Mouse (Mus musculus) lung, postnatal 0 days (tissue): Measurements from ENCODE around the gene Cmtr1. TPM values are rescaled to one million over a fixed set of nuclear protein-coding genes. Genes with fewer than 3 reads are reported as not detected.
A peak's percentile ranks its signal among the peaks of the same experiment; 100 is the strongest.

Experiments used
- ATAC-seq: fragments of 200-750 bp; cut with Nextera tagmentation; 2 replicates; pipeline ENCODE4 v1.8.0; 2017; ENCODE audit warnings: moderate library complexity
- DNase-seq: peaks from one replicate; pipeline ENCODE4 v3.0.0-alpha.2; 2016; ENCODE audit warnings: low spot score
- H3K27ac ChIP-seq: fragments of 300-500 bp; sonication (generic); 2 replicates; pipeline ENCODE4 v1.5.1; 2014; ENCODE audit warnings: antibody characterized with exemption, mild to moderate bottlenecking, low read length, mixed read lengths
- H3K27me3 ChIP-seq: fragments of 300-500 bp; sonication (generic); replicated peaks from 2 replicates; pipeline ENCODE4 v1.6.1; 2014; ENCODE audit warnings: low read length, mixed read lengths; ENCODE audit not compliant: insufficient read depth
- H3K36me3 ChIP-seq: fragments of 300-500 bp; sonication (generic); 2 replicates; pipeline ENCODE4 v1.6.1; 2014; ENCODE audit warnings: low read length, mixed read lengths; ENCODE audit not compliant: insufficient read depth
- H3K4me1 ChIP-seq: fragments of 300-500 bp; sonication (generic); 2 replicates; pipeline ENCODE4 v1.6.1; 2014; ENCODE audit warnings: antibody characterized with exemption, low read depth, low read length, mixed read lengths; ENCODE audit not compliant: insufficient read depth
- H3K4me2 ChIP-seq: fragments of 300-500 bp; sonication (generic); replicated peaks from 2 replicates; pipeline ENCODE4 v1.6.1; 2014; ENCODE audit warnings: low read depth, mild to moderate bottlenecking, low read length, moderate library complexity, mixed read lengths
- H3K4me3 ChIP-seq: fragments of 300-500 bp; sonication (generic); 2 replicates; pipeline ENCODE4 v1.5.1; 2014; ENCODE audit warnings: low read depth, low read length
- H3K9ac ChIP-seq: fragments of 300-500 bp; sonication (generic); replicated peaks from 2 replicates; pipeline ENCODE4 v1.6.1; 2014; ENCODE audit warnings: low read depth, mild to moderate bottlenecking
- H3K9me3 ChIP-seq: fragments of 300-500 bp; sonication (generic); 2 replicates; pipeline ENCODE4 v1.6.1; 2016; ENCODE audit warnings: low read length, mixed read lengths
- CTCF ChIP-seq: IDR thresholded peaks from 2 replicates; pipeline ENCODE4 v1.5.1; 2016; ENCODE audit warnings: antibody characterized with exemption, mild to moderate bottlenecking
- EP300 ChIP-seq: IDR thresholded peaks from 2 replicates; pipeline ENCODE4 v1.6.1; 2016; ENCODE audit warnings: antibody characterized with exemption, mild to moderate bottlenecking, control low read depth
- WGBS: fragments of 180-500 bp; shearing (Covaris S2); extraction: QIAGEN DNeasy Blood & Tissue Kit; methylation state at CpG from one replicate; pipeline ENCODE4 v1.1.7; 2014; 5-methylcytosine and 5-hydroxymethylcytosine counted together
- polyA plus RNA-seq: library from polyadenylated mRNA; unstranded; fragments of >200 nt; fragmentation: Nextera tagmentation; extraction: Ambion mirVana; gene quantifications from 2 replicates; pipeline ENCODE4 v1.2.1, GENCODE M21; 2015

Cmtr1 gene
- polyA plus RNA-seq, 1 experiment from 2014 or later = 79.6 TPM

- Histone ChIP-seq H3K36me3 (peaks cover 5% of the 10 kb centered on the region; the same call in 1 of the 2 replicates), H3K4me2 (no peak overlapping the region), H3K27ac (no peak overlapping the region), H3K9ac (no peak overlapping the region), H3K27me3 (no peaks in the 10 kb centered on the region), H3K9me3 (no peaks in the 10 kb centered on the region), H3K4me3 (no peak overlapping the region), H3K4me1 (no peaks in the 10 kb centered on the region; the same call in 1 of the 2 replicates)
- no peak for ATAC-seq
- no peak for DNase-seq
- no peak for TF ChIP-seq CTCF
- no peak for TF ChIP-seq EP300
- 87% methylated on average over 6 of the region's 6 CpGs for WGBS
Measured at GRCm38 (mm10) chr17:29662145-29662544, 1.8 kb downstream of the Cmtr1 start.

DNA sequence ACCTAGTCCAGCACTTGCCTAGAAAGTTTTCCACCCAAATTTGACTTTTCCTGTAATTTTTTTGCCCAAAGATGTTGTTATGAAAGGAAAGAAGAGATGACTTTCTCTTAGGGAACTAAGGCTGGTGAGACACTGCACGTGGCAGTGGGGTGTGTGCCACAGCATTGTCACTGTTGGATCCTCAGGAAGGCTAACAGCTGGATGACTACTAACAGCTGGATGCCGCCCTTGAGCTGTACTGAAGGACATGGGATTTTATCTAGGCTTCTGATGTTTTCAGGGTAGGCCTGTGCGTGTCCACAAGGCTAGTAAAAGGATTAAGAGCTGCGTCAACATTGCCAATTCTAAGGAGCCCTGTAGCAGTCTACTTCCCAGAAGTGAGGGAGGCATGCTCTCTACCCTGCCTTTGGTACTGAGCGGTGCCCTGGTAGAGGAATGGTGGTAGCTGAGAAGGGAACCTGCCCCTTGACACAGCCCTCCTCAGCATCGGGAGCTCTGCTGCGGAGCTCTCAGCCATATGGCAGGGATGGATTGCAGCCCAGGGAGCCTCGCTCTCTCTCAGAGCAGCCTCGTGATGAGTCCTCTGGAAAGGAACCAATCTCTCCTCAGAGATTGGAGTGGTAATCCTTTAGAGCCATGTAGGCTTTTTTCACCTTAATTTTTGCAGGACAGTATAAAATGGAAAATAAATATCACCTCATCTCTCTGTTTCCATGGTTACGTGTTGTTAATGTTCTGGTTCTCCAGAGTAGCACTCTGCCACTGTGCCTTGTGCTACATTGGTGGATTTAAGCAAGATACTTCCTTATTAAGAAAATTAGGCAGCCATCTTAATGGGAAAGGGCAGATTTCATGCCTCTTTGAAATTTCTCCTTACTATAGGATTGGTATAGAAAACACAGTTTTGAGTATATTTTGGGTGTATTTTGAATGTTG, 7.9 kb downstream of the Cmtr1 start:
- Histone ChIP-seq H3K9ac (no peak overlapping the region), H3K9me3 (no peaks in the 10 kb centered on the region), H3K27ac (no peak overlapping the region), H3K4me1 (no peaks in the 10 kb centered on the region), H3K4me2 (no peak overlapping the region), H3K36me3 (peaks cover 11% of the 10 kb centered on the region; the same call in 1 of the 2 replicates), H3K4me3 (no peak overlapping the region), H3K27me3 (no peaks in the 10 kb centered on the region)
- WGBS = 77% methylated on average over 10 of the region's 10 CpGs
- no peak for TF ChIP-seq EP300
- no peak for TF ChIP-seq CTCF
- DNase-seq (no peak), ATAC-seq (no peak)

DNA sequence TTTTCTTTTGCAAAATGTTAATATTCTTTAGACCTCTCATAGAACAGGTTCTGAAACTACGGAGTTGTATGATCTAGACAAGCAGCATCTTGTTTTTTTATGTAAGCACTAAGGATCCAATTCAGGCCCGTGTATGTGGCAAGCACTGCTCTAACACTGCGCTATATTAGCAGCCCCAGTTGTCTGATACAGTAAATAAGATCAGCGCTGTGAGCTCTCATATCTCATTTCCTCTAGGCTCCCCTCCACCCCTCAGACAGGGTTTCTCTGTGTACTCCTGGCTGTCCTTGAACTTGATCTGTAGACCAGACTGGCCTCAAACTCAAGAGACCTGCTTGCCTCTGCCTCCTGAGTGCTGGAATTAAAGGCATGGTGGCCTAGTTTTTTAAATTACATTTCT, 8.6 kb downstream of the Cmtr1 start:
- H3K4me2 ChIP-seq = no peak overlapping the region
- H3K9ac ChIP-seq = no peak overlapping the region
- H3K27ac ChIP-seq = no peak overlapping the region
- no peaks in the 10 kb centered on the region for H3K4me1 ChIP-seq
- WGBS = 92% methylated on average over 4 of the region's 4 CpGs
- ATAC-seq = no peak
- H3K27me3 ChIP-seq = no peaks in the 10 kb centered on the region
- H3K9me3 ChIP-seq = no peaks in the 10 kb centered on the region
- H3K36me3 ChIP-seq = peaks cover 19% of the 10 kb centered on the region; the same call in 1 of the 2 replicates
- H3K4me3 ChIP-seq = no peak overlapping the region
- DNase-seq = no peak
- TF ChIP-seq EP300 = no peak

GRCm38 (mm10) chr17:29669936-29670335, 9.5 kb downstream of the Cmtr1 start:
- Histone ChIP-seq H3K9ac (no peak overlapping the region), H3K27ac (no peak overlapping the region), H3K4me3 (no peak overlapping the region), H3K36me3 (peaks cover 25% of the 10 kb centered on the region; the same call in 1 of the 2 replicates), H3K27me3 (no peaks in the 10 kb centered on the region), H3K4me2 (no peak overlapping the region), H3K9me3 (no peaks in the 10 kb centered on the region), H3K4me1 (no peaks in the 10 kb centered on the region)
- DNase-seq (no peak), ATAC-seq (no peak; the same call in 1 of the 2 replicates)
- TF ChIP-seq CTCF (no peak), EP300 (no peak)

DNA sequence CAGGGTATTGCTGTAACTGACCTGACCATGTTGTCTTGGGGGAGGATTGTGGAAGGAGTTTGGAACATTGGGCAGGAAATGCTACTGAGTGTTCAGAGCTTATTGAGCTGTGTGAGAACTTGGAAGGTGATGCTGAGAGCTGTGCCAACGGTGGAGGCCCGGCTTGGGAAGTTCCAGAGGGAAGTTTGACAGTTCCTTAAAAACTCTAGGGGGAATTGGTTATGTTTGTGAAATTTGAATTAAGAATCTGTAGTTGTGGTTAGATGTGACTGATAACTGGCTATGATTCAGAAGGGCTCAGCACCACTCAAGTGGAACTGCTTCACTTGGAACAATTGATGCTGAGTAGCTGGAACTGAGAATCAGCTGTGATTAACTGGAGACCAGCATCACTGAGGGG, 10.6 kb downstream of the Cmtr1 start:
- DNase-seq (peak; percentile 40), ATAC-seq (no peak)
- peaks cover 28% of the 10 kb centered on the region; the same call in 1 of the 2 replicates for H3K36me3 ChIP-seq
- no peaks in the 10 kb centered on the region for H3K27me3 ChIP-seq
- TF ChIP-seq CTCF = no peak
- no peak for TF ChIP-seq EP300
- no peak overlapping the region for H3K4me3 ChIP-seq
- no peak overlapping the region for H3K27ac ChIP-seq
- WGBS = 63% methylated on average over 2 of the region's 2 CpGs
- no peaks in the 10 kb centered on the region for H3K9me3 ChIP-seq
- no peaks in the 10 kb centered on the region for H3K4me1 ChIP-seq
- no peak overlapping the region for H3K9ac ChIP-seq
- no peak overlapping the region for H3K4me2 ChIP-seq

DNA sequence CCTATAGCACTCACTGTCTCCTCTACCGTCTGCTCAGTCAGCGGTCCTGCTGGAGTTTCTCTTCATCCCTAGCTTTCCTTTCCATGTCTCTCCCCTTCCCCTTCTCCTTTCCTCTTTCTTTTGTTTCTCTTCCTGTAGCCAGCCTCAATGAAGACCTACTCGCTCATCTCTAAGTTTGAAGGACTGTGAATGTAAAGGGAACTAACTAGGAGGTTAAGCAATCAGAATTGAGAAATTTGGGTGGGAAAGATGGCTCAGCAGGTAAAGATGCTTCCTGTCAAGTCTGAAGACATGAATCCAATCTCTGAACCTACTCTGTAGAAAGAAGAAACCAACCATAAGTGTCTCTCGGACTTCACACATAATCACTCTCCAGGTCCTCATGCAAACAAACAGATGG, 12.9 kb downstream of the Cmtr1 start:
- no peak overlapping the region for H3K4me2 ChIP-seq
- no peaks in the 10 kb centered on the region for H3K27me3 ChIP-seq
- DNase-seq = no peak
- H3K4me1 ChIP-seq = no peaks in the 10 kb centered on the region
- H3K36me3 ChIP-seq = peaks cover 46% of the 10 kb centered on the region
- ATAC-seq = no peak
- H3K27ac ChIP-seq = no peak overlapping the region
- WGBS = 88% methylated on average over 4 of the region's 4 CpGs
- no peak overlapping the region for H3K9ac ChIP-seq
- TF ChIP-seq EP300 (no peak), CTCF (no peak)
- no peak overlapping the region for H3K4me3 ChIP-seq
- no peaks in the 10 kb centered on the region for H3K9me3 ChIP-seq
